Mouse (Mus musculus): ENCODE data around the gene Nfe2l2. TPM values are rescaled to one million over a fixed set of nuclear protein-coding genes. Genes with fewer than 3 reads are reported as not detected.
"Not testable (repeated sequence)": the region's sequence is repeated elsewhere in the genome, so short reads cannot be mapped to it uniquely, and the experiment has no call there.

Gene Nfe2l2
- total RNA-seq, 2 experiments from 2014 or later: 38.1 to 42.1 TPM

DNA sequence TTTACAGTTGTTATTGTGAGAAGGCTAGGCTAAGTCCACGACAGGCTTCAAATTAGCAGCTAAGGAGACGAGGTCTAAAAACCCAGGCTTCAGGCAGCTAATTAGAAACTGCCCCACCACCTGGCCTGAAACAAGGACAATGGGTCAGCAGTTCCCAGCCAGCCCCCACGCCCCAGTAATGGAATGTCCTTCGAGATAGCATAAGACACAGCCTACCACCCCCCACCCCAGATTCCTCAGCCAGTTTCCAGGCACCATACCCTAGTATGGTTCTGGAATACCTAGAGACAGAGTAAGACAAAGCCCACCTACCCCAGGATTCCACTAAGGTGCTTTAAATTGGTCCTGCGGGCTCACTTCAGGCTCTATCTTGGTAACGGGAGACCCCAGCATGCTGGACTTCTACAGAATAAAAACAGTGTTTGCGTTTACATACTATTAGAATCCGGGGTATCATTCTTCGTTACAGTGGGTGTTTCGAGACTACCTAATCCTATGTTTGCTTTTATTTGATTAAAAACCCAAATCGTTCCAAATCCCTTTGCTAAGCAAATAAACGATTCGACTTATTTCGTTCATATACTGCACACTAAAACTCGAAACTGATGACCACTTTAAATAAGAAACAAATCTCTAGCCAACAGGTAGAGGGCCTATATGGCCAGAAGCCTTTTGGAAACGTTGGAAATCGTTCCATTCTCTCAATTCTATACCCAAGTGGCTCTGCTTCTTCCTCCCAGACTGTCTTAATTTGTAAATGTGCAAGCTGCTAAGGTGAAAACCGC is 46.3 kb downstream of the Nfe2l2 start:
- DNase-seq (ENCODE audit: low spot score in 2 of 2): no peak

DNA sequence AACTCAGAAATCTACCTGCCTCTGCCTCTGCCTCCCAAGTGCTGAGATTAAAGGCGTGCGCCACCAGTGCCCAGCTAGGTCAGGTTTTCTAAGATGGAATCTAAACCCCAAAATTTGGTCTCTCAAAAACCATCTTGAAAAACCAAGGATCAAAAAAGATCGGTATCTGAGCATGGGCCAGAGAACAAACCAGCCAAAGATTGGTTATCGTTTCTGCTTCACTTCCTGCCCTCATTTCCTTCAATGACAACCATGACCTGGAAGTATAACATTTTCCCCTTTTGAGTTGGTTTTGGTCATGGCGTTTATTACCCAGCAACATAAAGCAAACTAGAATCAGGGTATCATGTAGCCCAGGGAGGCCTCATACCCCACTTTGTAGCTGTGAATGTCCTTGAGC is 47.5 kb downstream of the Nfe2l2 start:
- DNase-seq (ENCODE audit: low spot score in 2 of 2): no peak

DNA sequence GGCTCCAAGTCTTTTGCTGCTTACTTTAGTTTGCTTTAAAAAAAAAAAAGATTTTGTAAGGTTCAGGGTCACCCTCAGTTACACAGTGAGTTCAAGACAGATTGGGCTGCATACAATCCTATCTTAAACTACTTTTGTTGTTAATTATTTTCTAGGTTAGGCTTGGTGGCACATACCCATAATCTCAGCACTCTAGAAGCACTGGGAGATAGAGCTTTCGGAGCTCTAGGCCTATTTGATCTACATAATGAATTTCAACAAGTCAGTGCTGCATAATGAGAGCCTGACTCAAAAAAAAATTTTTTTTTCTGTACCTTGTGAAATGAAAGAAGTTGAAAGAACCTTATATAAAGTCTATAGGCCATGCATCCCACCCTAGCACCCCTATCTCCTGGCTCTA is 49.8 kb downstream of the Nfe2l2 start:
- DNase-seq (ENCODE audit: low spot score in 2 of 2): no peak

DNA sequence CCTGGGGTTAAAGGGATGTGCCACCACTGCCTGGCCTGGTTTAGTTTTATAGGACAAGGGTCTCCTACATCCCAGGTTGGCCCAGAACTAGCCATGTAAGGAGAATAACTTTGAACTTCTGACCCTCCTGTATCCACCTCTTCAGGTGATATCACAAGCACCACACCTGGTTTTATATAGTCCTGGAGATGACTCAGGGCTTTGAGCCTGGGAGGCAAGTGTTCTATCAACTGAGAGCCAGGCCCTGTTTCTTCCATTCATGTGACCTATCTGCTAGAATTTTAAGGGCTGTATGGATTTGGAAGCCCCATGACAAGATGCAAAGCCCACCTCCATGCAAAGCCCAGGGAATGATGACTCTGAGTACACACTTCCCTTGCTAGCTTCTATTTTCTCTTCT is 51.3 kb downstream of the Nfe2l2 start:
- DNase-seq (ENCODE audit: low spot score in 2 of 2): no peak

DNA sequence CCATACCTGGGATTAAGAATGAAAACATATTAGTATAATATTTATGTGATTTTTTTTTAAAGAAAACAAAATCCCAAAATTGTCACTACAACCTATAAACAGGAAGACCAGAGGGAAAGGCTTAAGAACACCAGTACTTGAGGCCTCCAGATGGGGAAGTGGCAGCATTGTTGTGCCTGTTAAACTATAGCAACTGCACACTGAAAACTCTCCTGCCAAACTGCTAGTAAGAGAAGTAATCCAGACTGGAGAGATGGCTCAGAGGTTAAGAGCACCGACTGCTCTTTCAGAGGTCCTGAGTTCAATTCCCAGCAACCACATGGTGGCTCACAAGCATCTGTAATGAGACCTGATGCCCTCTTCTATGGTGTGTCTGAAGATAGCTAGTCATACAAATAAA is 54.0 kb downstream of the Nfe2l2 start:
- no peak for DNase-seq (ENCODE audit: low spot score in 2 of 2)

DNA sequence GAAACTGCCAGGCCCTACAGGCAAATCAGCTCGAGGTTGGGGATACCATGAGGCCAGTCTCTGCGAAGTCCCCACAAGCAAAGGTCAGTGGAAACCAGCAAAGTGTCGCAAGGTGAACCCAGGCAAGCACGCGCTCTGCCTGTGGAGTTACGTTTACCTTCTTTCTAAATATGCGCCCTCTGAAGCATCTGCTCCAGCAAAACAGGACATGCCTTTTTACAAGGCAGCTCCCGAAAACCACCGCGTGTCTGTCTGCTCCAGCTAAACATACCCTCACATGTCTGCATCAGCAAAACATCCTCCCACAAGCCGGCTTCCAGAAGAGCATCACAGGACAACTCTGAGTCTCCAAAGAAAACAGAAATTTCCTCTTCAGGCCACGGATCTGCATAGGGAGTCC is 59.2 kb downstream of the Nfe2l2 start:
- no peak for DNase-seq (ENCODE audit: low spot score in 2 of 2)

DNA sequence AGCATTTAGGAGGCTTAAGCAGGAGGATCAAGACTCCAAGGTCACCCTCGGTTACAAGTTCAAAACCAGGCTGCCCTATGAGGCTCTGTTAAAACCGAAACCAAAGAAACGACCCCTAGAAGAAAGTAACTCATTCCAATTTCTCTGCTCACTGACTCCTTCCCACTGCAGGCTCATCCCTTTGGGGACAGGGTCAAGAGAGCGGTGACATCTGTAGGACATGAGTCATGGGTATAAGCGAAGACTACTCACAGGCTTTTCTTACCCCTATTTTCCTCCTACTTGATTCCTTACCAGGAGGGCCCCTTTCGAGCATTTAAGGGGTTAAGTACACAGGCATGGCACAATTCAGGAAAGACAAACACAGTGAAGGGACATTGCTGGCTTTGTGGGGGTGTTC is 60.5 kb downstream of the Nfe2l2 start:
- no peak for DNase-seq (ENCODE audit: low spot score in 2 of 2)

DNA sequence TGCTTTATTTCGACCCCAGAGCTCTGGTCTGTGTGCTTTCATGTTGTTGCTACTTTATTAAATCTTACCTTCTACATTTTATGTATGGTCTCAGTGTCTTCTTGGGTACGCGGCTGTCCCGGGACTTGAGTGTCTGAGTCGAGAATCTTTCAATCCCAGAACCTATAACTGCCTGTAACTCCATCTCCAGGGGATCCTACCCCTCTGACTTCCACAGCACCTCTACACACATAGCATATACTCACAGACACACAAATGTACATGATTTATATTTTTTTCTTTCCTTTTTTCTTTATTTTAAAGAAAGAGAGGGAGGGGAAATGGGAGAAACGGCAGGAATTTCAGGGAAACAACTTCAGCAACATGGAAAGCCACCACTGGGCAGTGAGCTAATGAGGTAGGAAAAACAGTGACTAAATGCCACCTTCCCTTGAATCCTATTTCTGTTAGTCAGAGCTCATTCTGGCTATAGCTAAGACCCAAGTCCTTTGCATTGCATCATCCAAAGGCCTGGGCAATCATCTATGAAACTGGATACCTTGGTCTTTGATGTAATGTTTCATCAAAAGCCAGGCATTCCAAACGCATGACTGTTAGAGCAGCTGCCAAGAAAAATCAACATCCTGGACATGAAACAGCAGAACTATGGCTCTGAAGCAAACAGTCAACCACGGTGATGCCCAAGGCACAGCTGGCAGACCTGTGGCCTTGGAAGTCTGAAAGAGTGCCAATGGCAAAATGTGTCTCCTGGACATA is 61.5 kb downstream of the Nfe2l2 start:
- no peak for DNase-seq (ENCODE audit: low spot score in 2 of 2)

DNA sequence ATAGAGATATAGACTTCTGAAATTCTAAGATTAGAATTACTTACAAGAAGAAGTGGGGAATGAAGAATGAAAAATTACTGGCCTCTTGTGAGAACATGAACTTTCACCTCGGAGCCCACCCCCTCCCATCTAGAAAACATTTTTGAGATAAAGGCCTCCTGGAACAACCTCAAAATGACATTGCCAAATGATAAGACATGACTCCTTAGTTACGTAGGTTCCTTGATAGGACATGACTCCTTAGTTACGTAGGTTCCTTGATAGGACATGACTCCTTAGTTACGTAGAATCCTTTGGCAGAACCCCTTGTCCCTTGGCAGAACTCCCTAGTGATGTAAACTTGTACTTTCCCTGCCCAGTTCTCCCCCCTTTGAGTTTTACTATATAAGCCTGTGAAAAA is 62.1 kb downstream of the Nfe2l2 start:
- DNase-seq (ENCODE audit: low spot score in 2 of 2): not testable (repeated sequence)

DNA sequence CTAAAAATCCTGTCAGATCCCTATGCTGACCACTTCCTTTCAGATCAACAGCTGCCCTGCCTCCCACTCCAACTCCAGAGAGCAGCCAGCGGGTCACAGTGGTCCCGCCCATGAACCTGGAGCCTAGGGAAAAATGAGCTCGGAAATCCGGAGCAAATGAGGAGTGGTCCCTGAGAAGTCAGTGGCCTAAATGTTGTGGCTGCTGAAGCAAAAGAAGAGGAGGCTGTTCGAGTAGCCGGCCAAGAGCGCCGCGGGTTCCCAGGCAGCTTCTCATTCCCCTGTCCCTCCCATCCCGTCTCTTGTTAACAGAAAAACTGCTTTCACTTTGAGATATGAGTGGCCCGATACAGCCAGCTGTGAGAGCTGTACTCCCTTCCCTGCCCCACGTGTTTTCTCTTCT is 64.9 kb downstream of the Nfe2l2 start:
- not testable (repeated sequence) for DNase-seq (ENCODE audit: low spot score in 2 of 2)

DNA sequence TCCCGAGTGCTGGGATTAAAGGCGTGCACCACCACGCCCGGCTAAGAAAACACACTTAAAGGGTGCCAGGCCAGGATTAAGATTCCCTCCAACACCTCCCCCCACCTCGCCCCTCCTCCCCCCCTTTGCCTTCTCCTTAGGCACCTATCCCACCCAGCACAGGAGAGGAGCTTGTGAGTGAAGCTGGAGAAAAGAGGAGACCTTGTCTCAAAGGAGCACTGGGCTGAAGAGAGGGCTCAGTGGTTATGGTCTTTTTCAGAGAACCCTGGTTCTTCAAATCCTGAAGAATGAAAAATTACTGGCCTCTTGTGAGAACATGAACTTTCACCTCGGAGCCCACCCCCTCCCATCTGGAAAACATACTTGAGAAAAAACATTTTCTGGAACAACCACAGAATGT is 66.6 kb downstream of the Nfe2l2 start:
- not testable (repeated sequence) for DNase-seq (ENCODE audit: low spot score in 2 of 2)

DNA sequence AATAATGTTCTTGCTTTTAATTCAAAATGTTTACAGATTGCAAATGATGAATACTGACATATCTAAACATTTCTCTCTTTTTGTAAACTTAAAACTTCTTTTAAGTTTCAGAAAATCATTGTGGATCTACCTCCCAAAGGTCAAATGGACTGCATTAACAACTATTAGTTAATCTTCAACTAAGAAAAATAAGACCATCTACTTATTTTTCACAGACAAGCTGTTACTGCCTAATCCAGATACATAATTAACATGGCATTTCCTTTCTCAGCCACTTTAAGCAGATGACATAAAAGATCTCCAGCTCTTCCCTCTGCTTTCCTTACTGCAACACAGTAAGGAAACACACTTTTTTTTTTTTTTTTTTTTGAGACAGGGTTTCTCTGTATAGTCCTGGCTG is 67.1 kb downstream of the Nfe2l2 start:
- no peak for DNase-seq (ENCODE audit: low spot score in 2 of 2)

DNA sequence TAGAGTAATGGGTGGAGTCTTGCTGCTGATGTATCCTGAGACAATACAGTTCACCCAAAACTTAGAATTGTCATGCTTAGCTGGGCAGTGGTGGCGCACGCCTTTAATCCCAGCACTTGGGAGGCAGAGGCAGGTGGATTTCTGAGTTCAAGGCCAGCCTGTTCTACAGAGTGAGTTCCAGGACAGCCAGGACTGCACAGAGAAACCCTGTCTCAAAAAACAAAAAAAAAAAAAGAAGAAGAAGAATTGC is 67.5 kb downstream of the Nfe2l2 start:
- not testable (repeated sequence) for DNase-seq (ENCODE audit: low spot score in 2 of 2)

DNA sequence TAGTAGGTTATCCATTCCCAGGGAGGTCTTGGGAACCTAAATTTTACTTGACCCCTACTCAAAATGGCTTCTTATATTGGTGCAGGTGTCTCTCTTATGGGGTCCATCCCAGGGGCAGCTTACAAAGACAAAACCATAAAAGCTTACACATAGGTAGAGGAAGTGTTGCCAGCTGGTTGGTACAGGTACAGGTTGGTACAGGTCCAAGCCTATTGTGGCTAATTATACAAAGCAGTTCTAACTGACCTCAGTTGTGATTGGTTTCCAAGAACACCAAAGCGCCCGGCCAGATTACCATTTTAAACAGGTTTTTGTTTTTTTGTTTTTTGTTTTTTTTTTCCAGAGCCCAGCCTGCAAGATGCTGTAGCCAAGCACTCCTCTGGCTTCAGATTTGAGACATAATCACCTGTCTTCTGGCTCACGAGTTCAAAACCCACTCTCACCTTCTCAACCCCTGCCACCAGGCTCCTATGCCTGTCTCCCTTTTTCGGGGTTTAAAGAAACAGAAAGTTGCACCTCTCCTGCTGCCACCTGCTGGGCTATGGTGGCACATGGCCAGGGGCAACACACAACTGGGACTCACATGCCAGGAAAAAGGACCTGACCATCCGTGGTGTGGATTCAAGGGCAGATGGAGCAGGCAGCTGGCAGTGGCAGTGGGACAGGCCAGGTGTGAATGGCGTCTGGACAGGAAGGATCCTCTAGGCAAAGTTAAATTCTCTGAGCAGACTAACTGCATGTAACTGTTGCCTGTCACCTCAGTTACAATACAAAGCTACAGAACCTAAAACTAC is 68.0 kb downstream of the Nfe2l2 start:
- no peak for DNase-seq (ENCODE audit: low spot score in 2 of 2)

DNA sequence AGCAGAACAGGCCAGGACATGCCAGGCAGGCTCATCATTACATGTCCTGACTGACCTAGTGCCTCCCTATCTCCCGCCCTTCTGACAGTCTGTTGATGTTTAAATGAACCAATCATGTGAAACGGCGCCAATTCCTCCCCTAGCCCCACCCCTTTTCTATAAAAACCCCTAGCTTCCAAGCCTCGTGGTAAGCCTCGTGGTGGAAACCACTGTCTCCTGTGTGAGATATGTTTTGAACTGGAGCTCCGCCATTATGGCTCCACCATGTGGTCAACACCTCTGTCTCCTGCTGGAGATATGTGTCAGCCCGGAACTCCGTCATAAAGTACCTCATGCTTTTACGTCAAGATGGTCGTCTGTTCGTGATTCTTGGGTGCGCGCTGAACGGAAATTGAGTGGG is 70.0 kb downstream of the Nfe2l2 start:
- DNase-seq (ENCODE audit: low spot score in 2 of 2): not testable (repeated sequence)

DNA sequence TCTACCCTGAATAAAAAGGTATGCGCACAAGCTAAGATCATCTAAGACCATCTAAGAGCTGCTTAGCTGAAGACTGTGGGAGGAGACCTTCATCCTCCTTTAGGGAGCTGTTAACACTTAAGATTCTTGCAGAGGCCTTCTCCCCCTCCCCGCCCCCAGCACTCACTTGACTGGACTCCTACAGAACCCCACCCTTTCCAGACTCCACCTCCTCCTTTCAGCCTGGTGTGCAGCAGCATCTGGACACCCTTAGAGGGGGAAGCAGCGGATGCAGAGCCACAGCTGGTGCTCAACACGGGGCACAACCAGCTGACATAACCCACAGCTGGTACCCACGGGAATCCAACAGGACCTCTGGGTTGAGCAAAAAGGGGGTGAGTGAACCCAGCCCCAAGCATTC is 70.7 kb downstream of the Nfe2l2 start:
- DNase-seq (ENCODE audit: low spot score in 2 of 2): no peak

DNA sequence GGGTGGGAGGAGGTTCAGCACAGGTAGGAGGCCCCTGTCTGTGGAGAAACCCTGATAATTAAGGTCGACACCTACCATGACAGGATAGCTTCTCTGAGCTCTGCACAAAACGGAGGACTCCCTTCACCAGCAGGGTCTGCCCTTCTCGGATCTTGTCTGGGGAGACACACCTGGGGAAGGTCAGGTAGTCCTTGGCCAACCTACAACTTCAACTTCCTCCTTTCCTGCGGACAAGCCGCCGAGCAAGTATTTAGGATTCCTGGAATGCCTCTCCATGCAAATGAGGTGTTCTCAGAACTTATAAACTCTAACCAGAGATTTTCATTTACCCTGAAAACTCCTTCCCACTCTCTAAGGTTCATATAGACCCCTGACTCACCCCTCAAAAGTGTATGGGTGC is 71.1 kb downstream of the Nfe2l2 start:
- no peak for DNase-seq (ENCODE audit: low spot score in 2 of 2)

DNA sequence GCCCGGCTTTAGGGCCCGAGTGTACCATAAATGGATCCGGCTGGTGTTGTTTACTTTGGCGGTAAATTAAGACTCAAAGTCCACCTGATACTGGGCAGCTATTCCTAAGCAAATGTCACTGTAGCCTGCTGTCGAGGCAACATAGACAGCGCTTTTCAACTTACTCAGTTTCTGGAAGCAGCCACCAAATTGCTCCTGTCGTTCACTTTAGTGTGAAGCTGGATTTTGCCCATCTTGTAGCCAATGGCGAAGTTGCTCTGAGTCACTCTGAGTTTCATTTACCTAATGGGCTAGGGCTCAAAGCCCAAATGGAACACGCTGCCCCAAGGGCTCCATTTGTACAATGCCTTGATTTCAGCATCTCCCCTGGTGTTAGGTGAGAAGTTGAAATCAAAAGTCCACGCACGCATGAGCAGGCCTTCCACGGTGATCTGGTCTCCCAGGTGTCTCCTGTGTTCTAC is 71.7 kb downstream of the Nfe2l2 start:
- no peak for DNase-seq (ENCODE audit: low spot score in 2 of 2)

DNA sequence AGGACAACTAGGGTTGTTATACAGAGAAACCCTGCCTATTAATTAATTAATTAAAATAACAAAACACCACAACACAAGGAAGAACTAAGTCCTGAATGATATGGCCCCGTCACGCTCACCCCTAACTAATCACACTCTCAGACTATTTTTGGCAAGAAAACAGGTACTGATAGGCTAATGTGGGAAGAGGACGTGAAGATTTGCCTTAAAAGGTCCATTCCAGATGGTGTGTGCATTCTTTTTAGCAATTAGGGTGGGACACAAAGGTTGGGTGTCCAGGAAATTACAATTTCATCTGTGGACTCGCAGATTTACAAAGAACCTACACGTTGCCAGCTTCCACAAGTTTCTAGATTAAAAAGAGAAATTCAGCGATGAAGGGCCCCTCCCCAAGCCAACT is 72.4 kb downstream of the Nfe2l2 start:
- no peak for DNase-seq (ENCODE audit: low spot score in 2 of 2)

DNA sequence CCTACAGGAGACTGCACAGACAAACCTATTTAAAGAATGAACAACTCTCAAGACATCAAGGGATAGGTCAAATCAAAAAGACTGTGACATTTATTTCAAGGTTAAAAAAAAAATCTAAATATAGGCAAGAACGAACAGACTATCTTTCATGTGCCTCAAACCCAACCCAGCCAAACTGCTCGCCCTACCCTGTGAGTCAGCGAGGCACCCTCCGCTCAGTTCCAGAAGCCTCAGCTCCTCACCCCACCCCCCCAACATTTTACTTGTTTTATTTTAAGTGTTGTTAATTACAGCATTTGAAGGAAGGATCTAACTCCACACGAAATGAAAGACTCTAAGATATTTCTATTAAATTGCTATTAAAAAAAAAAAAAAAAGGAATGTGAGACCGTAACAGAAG is 73.0 kb downstream of the Nfe2l2 start:
- no peak for DNase-seq (ENCODE audit: low spot score in 2 of 2)

DNA sequence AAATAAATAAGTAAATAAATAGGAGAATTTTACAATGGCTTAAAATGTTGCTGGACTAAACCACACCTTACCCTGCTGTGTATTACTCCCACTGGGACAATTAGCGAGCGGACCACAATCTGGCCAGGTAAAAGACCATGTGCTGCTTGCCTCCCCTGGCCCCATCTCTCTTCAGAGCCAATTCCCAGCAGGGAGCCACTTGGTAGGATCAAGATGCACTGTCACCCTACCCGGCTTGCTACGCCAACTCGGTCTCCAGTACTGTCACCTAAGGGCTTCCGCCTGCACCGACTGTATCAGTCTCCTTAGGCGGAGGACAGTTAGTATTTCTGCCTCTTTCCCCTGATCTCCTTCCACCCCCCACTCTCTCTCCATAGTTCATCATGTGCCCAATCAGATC is 76.0 kb downstream of the Nfe2l2 start:
- no peak for DNase-seq (ENCODE audit: low spot score in 2 of 2)
